Mouse (Mus musculus): ENCODE results near the gene Rbm48. TPM values are rescaled to one million over a fixed set of nuclear protein-coding genes. Genes with fewer than 3 reads are reported as not detected.
"Not testable (repeated sequence)": the region's sequence is repeated elsewhere in the genome, so short reads cannot be mapped to it uniquely, and the experiment has no call there.

The Rbm48 gene
- total RNA-seq (2021) = 1 to 10 TPM; 3.8 to 4.1 TPM
- long read RNA-seq, experiment 1, partial matches to known transcripts = 0 of 4 reads
- long read RNA-seq, experiment 1, other reads (novel, unspliced or antisense) = 1 of 4 reads
- long read RNA-seq, experiment 2, partial matches to known transcripts = 0 of 3 reads
- long read RNA-seq, experiment 2, other reads (novel, unspliced or antisense) = 0 of 3 reads

GRCm38 (mm10) chr5:3596399-3596766 is at the start of gene Rbm48:
TSS of gene Rbm48 (minus strand) at chr5:3596585.
- DNase-seq = peak; percentile 82 to 85

DNA sequence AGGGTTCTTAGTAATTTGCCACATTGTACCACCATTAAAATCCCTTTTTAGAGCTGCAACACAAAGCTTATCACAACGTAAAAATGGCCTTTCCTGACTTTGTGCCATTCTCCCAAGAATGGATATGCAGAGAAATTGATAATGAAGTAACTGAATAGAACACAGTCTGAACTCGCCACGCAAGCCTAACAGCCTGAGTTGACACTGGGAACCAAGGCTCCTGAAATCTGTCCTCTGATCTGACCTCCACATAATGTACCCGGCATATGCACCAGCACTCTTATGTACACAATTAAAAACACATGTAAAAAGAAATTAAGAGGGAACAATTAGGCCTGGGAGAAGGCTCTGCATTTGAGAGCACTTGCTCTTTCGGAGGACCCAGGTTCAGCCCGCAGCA is 48.9 kb upstream of the Rbm48 start:
- DNase-seq = no peak

DNA sequence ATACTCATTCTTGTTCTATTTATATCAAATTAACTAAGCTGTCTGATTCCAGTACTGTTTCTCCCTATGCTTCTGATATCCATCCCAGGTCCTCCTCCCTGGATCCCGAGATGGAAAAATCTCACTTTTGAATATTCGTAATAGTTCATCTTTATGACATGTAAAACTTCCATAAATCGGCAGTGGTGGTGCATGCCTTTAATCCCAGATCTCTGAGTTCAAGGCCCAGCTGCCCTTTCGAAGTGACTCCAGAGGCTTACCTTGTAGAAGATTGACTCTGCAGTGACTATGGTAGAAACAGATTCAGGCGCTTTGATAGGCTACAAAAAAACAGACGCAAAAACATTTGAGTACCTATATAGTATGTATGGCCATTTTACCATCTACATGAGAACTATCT is 48.2 kb upstream of the Rbm48 start:
- DNase-seq = no peak

- no peak for DNase-seq
Measured at GRCm38 (mm10) chr5:3635286-3635685, 38.9 kb upstream of the Rbm48 start.

DNA sequence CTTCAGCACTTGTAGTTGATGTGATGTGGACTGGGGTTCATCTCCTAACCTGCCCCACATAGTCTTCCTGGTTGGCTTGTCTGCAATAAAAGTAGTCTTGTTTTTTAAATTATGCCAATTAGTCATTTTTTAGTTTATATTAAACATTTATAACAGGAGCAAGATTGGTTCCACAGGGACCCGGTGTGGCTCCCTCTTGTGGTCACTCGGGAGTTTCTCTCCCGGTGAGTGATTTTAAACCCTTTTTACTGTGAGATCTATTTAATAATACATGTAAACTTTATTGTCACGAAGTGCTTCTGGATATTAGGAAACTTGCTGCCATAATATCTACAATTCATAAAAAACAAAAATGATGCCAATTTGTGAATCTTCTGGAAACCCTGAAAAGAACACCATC is 37.6 kb upstream of the Rbm48 start:
- DNase-seq = no peak

DNA sequence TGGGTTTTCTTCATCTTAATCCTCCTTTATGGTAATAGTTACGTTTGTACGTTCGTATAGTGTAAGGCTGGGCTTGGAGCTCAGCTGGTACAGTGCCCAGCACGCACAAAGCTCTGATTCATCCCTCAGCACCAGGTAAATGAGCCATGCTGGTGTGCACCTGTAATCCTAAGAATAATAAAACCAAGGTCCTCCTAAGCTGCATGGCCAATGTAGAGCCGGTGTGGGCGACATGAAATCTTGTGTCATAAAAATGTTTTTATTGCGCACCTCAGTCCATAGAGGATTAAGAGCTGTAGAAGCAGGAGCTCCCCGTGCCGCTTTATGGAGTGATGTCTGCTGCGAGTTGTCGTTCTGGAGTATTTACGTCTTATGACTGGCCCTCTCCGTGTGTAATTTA is 36.9 kb upstream of the Rbm48 start:
- DNase-seq = no peak

- DNase-seq = no peak
Measured at GRCm38 (mm10) chr5:3632285-3632684, 35.9 kb upstream of the Rbm48 start.

DNA sequence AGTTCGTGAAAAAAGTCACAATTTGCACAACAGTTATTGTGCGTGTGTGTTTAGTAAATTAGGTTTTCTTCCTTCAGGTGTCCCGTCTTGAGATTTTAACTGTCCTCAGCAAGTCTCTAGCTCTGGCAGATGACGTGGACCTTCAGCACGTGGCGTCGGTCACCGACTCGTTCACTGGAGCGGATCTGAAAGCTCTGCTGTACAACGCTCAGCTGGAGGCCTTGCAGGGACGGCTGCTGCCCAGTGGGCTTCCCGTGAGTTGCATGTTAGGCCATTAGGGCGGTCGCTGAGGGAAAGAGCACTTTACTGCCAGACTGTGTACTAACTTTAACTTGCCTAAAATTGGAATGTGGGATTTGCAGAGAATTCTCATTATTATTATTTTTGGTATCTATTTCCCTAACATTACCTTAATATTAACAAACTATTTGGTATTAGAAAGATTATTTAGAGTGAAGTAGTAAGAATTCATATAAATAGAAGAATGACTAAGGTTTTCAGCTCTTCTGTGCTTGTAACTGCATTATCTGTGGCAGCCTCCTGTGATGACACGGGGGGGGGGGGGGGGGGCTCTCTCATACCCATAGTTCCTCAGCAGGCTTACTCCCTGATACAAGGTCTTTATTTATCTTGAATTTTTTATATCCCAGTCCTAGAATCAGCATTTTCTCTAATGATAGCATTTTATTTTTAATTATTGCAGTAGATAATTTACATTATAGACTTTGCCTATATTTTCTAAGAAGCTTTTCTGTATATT is 35.3 kb upstream of the Rbm48 start:
- DNase-seq = no peak

GRCm38 (mm10) chr5:3630055-3630454 is 33.7 kb upstream of the Rbm48 start:
- DNase-seq = no peak

DNA sequence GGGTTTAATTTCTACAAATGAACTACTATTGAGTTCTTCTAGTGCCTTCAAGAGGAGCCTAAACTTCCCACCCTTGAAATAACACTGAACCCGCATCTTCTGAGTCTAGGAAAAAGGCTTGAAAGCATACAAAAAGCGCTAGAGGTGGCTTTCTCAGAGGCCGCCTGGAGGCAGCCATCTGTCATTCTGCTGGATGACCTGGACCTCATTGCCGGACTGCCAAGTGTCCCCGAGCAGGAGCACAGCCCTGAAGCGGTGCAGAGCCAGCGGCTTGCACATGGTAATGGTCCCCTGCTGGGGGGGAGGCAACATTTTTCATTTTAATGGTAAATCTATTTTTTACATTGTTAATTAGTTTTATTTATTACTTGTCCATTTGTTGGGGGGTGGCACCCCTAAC is 24.1 kb upstream of the Rbm48 start:
- DNase-seq = no peak

DNA sequence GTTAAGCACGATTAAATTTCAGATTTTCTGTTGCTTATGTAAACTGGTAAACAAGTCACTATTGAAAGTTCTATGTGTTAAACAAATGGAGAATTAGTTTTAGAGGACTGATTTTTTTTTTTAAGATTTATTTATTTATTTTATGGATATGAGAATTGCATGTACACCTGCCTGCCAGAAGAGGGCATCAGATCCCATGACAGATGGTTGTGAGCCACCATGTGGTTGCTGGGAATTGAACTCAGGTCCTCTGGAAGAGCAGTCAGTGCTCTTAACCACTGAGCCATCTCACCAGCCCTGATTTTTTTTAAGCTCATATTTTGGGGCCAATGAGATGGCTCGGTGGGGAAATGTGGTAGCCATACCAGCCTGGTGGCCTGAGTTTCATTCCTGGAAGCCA is 15.4 kb upstream of the Rbm48 start:
- not testable (repeated sequence) for DNase-seq

DNA sequence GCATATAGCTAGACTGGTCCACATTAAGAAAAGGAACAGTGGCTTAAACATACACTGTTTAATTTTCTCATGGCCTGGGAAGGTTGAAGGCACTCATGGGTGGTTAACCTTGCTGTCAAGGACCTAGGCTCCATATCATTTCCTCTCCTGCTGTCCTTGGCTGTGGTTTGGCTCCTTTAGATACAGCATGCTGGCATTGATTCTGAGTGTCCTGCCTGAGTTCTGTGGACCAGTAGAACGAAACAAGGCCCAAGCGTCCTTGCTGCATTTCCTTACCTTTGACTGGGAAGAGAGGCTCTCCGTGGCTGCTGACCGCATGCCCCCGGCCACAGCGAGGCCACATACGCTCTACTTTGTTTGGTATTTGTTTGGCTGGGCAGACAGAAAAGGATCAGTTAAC is 12.9 kb upstream of the Rbm48 start:
- no peak for DNase-seq

- no peak for DNase-seq
Measured at GRCm38 (mm10) chr5:3607114-3607513, 10.7 kb upstream of the Rbm48 start.

DNA sequence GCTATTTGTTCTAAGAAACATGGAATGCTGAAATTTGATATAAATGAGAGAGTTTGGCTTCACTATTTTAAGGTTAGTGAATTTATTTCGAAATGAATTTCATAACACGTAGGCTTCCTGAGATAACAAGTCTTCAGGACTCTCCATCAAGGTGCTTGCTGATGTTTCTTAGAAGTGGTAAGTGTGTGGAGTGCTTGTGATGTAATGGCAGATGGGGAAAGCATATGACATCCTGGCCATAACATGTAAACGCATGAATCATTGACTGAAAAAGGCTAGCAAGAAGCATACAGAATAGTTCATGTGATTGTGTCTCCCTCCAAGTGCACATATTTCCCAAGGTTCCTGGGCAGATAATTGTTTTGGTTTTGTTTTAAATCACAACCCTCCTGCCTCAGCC is 4.4 kb upstream of the Rbm48 start:
- DNase-seq = no peak

- DNase-seq = no peak
Measured at GRCm38 (mm10) chr5:3600298-3600697, 3.9 kb upstream of the Rbm48 start.

- no peak for DNase-seq
Measured at GRCm38 (mm10) chr5:3598766-3599165, 2.4 kb upstream of the Rbm48 start.

DNA sequence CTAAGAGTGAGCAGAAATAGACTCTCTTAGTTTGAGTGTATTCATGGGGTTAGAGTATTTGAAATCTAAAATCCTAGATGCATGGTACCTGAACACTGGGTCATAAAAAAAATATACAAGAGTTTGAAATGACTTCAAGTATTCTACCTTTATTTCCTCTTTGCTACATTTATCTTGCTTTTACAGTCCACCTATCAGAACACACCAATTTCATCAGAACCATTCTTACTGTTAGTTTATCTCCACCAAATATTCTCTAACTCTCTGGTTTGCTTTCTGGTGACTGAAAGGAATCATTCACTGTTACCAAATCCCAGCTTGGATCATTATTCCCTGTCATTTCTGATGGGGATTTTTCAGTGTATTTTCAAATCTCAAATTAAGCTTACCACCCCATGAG is 786 bp upstream of the Rbm48 start:
- DNase-seq = no peak

DNA sequence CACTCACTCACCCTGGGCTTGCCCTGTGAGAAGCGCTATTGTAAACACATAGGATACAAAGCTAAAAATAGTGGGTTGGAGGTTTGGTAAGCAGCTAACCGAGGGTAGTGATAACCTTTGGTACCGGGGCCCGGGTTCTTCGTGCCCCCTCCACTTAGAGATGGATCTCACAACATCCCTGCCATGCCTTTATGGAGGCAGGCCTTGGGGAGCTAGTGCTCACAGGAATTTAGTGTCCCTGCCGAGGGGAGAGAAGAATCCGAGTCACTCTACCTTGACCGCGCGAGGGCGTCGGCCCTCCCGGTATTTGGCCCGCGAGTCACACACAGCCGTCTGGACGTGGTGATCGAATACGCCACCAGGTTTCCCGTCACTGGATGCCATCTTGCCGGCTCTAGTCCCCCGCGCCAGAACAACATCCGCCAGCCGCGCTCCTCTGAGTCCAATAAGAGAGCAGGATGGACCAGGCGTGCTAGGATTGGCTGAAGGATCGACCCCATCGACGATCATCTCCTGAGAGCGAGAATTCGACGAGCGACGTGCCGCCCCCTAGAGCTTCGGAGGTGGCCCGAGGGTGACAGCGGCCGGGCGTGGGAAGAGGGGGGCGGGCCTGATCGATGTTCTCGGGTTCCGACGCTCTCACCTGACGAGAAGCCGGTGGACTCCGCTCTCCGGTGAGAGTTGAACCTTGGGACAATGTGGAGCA is 539 bp downstream of the Rbm48 start, which contains the start of gene Pex1:
Pex1 (plus strand) TSS at position 374 of the 706 bp plus-strand sequence.
- peak; percentile 96 to 97 for DNase-seq

GRCm38 (mm10) chr5:3579066-3579465 is 17.3 kb downstream of the Rbm48 start:
- DNase-seq = no peak

GRCm38 (mm10) chr5:3577939-3578338 is 18.4 kb downstream of the Rbm48 start:
- DNase-seq = no peak

DNA sequence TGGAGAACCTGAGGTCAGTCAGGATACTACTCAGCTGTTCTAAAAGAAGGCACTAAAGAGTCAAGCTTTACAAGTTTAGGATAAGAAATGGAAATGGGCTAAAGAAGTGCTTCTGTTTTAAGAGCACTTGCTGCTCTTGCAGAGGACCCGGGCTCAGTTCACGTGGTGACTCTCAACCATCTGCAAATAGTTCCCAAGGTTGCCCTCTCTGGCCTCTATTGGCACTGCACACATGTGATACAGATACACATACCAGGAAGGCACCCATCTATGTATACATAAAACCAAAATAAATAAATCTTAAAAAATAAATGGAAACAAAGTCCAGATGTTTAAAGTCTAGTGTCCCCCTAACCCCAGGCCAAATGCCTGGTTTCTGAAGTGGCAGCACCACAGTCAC is 21.6 kb downstream of the Rbm48 start:
- DNase-seq = no peak

DNA sequence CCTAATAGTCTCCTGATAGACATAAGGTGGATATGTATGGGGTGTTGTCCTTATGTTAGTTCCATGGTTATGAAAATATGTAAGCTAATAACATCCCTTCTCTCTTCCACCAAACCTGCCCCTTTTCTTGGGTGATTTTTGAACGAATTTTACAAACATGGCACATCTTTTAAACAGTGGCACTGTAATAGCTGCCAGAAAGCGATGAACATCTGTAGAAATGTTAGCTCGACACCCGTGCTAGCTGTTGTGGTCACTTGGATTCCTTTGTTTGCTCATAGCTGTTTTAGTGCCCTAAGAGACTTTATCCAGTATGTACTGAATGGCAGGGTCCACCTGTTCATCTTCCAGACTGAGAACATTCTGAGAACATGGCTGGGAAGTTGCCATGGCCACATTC is 25.1 kb downstream of the Rbm48 start, which contains the start of gene 1700109H08Rik:
1700109H08Rik (plus strand) TSS at position 301 of the 400 bp plus-strand sequence.
- no peak for DNase-seq

- DNase-seq = no peak
Measured at GRCm38 (mm10) chr5:3554198-3554597, 42.2 kb downstream of the Rbm48 start.
